Mouse (Mus musculus) left cerebral cortex, adult 18-20 months (tissue): ENCODE measurements around the gene Prph. TPM values are rescaled to one million over a fixed set of nuclear protein-coding genes. Genes with fewer than 3 reads are reported as not detected.
"Not testable (repeated sequence)": the region's sequence is repeated elsewhere in the genome, so short reads cannot be mapped to it uniquely, and the experiment has no call there.

Source experiments
- DNase-seq, 2 experiments: peaks; one replicate each; pipeline ENCODE4 v3.0.0; 2021 to 2022; ENCODE audit warnings: low spot score in 2 of 2, mixed read lengths in 1 of 2
- total RNA-seq, 2 experiments: library from RNA; stranded (reverse); gene quantifications; 2 replicates each; pipeline ENCODE4 v1.2.3; 2021

The Prph gene
- total RNA-seq, 2 experiments from 2014 or later, result 0.77 to 2.6 TPM

GRCm38 (mm10) chr15:99032726-99033250 lies 22.2 kb upstream of the Prph start:
- no peak for DNase-seq

- no peak for DNase-seq
Measured at GRCm38 (mm10) chr15:99033498-99034270, 21.3 kb upstream of the Prph start.

- peak in 1 of 2 experiments; percentile 46 for DNase-seq
Measured at GRCm38 (mm10) chr15:99035431-99035830, 19.5 kb upstream of the Prph start.

GRCm38 (mm10) chr15:99036249-99036905 lies 18.6 kb upstream of the Prph start:
- DNase-seq, result no peak

- DNase-seq, result no peak
Measured at GRCm38 (mm10) chr15:99038025-99038424, 16.9 kb upstream of the Prph start.

GRCm38 (mm10) chr15:99038797-99039196 lies 16.2 kb upstream of the Prph start:
- DNase-seq, result no peak

- no peak for DNase-seq
Measured at GRCm38 (mm10) chr15:99039306-99039705, 15.7 kb upstream of the Prph start.

GRCm38 (mm10) chr15:99039996-99040919 lies 14.7 kb upstream of the Prph start:
- DNase-seq, result no peak

GRCm38 (mm10) chr15:99040920-99041856 lies 13.8 kb upstream of the Prph start:
- DNase-seq, result no peak

GRCm38 (mm10) chr15:99042334-99042733 lies 12.6 kb upstream of the Prph start:
- DNase-seq, result no peak

- no peak for DNase-seq
Measured at GRCm38 (mm10) chr15:99044854-99045253, 10.1 kb upstream of the Prph start.

GRCm38 (mm10) chr15:99045734-99046133 lies 9.2 kb upstream of the Prph start:
- not testable (repeated sequence) for DNase-seq

GRCm38 (mm10) chr15:99049473-99050253 lies 5.3 kb upstream of the Prph start:
- peak; percentile 36 to 52 for DNase-seq

GRCm38 (mm10) chr15:99053373-99053772 lies 1.6 kb upstream of the Prph start:
- DNase-seq, result no peak

GRCm38 (mm10) chr15:99055511-99055961 lies 562 bp downstream of the Prph start:
- peak; percentile 31 to 44 for DNase-seq

- DNase-seq, result no peak
Measured at GRCm38 (mm10) chr15:99056332-99056731, 1.4 kb downstream of the Prph start.

- no peak for DNase-seq
Measured at GRCm38 (mm10) chr15:99065557-99066165, 10.7 kb downstream of the Prph start.

GRCm38 (mm10) chr15:99071988-99072387 lies 17.0 kb downstream of the Prph start:
- DNase-seq, result no peak
